Mouse (Mus musculus): ENCODE data around the gene Mok.
"Not testable (repeated sequence)": the region's sequence is repeated elsewhere in the genome, so short reads cannot be mapped to it uniquely, and the experiment has no call there.

Mok gene

GRCm38 (mm10) chr12:110840348-110841198, at the start of gene Mok:
Gene Mok, minus strand, starts transcription at chr12:110840939.
- peak; percentile 87 for DNase-seq (ENCODE audit: low read depth)

GRCm38 (mm10) chr12:110889036-110890020, 48.6 kb upstream of the Mok start, which contains the start of the genes Cinp and Tecpr2:
Gene Cinp, minus strand, starts transcription at chr12:110889145.
Gene Tecpr2, plus strand, starts transcription at chr12:110889264.
- peak; percentile 94 for DNase-seq (ENCODE audit: low read depth)

GRCm38 (mm10) chr12:110888606-110889005, 47.9 kb upstream of the Mok start:
- no peak for DNase-seq (ENCODE audit: low read depth)

GRCm38 (mm10) chr12:110888106-110888505, 47.4 kb upstream of the Mok start:
- no peak for DNase-seq (ENCODE audit: low read depth)

- DNase-seq (ENCODE audit: low read depth), result no peak
Measured at GRCm38 (mm10) chr12:110885251-110885650, 44.5 kb upstream of the Mok start.

- no peak for DNase-seq (ENCODE audit: low read depth)
Measured at GRCm38 (mm10) chr12:110882291-110882690, 41.6 kb upstream of the Mok start.

GRCm38 (mm10) chr12:110875351-110875750, 34.6 kb upstream of the Mok start:
- no peak for DNase-seq (ENCODE audit: low read depth)

- no peak for DNase-seq (ENCODE audit: low read depth)
Measured at GRCm38 (mm10) chr12:110871247-110871646, 30.5 kb upstream of the Mok start.

GRCm38 (mm10) chr12:110870107-110870506, 29.4 kb upstream of the Mok start:
- no peak for DNase-seq (ENCODE audit: low read depth)

GRCm38 (mm10) chr12:110865989-110866388, 25.2 kb upstream of the Mok start:
- DNase-seq (ENCODE audit: low read depth), result no peak

GRCm38 (mm10) chr12:110865571-110865970, 24.8 kb upstream of the Mok start:
- no peak for DNase-seq (ENCODE audit: low read depth)

- DNase-seq (ENCODE audit: low read depth), result no peak
Measured at GRCm38 (mm10) chr12:110864008-110864407, 23.3 kb upstream of the Mok start.

- no peak for DNase-seq (ENCODE audit: low read depth)
Measured at GRCm38 (mm10) chr12:110861256-110861655, 20.5 kb upstream of the Mok start.

- no peak for DNase-seq (ENCODE audit: low read depth)
Measured at GRCm38 (mm10) chr12:110860293-110860692, 19.6 kb upstream of the Mok start.

GRCm38 (mm10) chr12:110858681-110859080, 17.9 kb upstream of the Mok start:
- DNase-seq (ENCODE audit: low read depth), result not testable (repeated sequence)

GRCm38 (mm10) chr12:110857196-110857595, 16.5 kb upstream of the Mok start:
- no peak for DNase-seq (ENCODE audit: low read depth)

GRCm38 (mm10) chr12:110854786-110855737, 14.3 kb upstream of the Mok start:
- no peak for DNase-seq (ENCODE audit: low read depth)

- no peak for DNase-seq (ENCODE audit: low read depth)
Measured at GRCm38 (mm10) chr12:110851923-110852322, 11.2 kb upstream of the Mok start.

- DNase-seq (ENCODE audit: low read depth), result no peak
Measured at GRCm38 (mm10) chr12:110851414-110851813, 10.7 kb upstream of the Mok start.

- DNase-seq (ENCODE audit: low read depth), result no peak
Measured at GRCm38 (mm10) chr12:110850929-110851256, 10.2 kb upstream of the Mok start.

All from c-Kit-positive CD71-negative TER-119-negative erythroid progenitor cells, embryonic 14.5 days (primary cell).